Mouse (Mus musculus): Measurements from ENCODE around the gene Sdk2. TPM values are rescaled to one million over a fixed set of nuclear protein-coding genes. Genes with fewer than 3 reads are reported as not detected.

Gene Sdk2
- under 1 TPM in 1 of 2 experiments, not detected in 1; 0.04 TPM for total RNA-seq (2023)

DNA sequence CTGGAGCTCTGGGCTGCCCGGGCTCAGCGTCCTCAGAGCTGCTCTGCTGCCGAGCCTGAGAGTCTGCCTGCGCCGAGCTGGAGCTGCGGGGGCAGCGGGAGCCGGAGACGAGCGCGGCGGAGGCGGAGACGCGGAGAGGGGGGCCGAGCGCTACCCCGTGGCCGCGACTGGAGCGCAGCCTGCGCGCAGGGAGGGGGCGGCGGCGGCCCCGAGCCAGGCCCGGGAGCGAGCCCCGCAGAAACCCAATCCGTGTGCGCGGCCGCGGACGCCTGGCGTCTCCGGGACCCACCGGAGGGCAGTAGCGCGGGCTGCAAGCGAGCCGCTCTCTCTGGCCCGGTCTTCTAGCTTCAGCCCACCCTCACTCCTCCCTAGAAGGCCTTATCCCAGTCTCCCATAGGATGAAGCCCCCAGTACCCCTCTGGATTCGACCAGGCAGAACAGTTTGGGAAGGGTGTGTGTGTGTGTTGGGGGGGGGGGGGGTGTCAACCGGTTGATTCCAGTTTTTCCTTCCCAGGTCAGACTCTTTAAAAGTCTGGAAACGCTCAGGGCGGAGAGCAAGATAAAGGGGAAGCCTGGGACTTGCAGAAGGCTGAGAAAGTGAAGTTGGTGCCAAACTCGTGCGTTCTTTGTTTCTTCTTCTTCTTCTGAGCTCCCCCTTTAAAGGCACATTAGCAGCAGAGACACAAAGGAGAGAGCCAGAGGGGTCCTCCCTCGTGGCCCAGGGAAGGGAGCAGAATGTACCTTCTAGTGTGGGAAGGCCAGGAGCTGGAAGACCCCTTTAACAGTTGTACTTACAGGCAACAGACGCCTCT lies at the start of gene Sdk2:
Sdk2 (minus strand) TSS at position 96 of the 812 bp plus-strand sequence.

DNA sequence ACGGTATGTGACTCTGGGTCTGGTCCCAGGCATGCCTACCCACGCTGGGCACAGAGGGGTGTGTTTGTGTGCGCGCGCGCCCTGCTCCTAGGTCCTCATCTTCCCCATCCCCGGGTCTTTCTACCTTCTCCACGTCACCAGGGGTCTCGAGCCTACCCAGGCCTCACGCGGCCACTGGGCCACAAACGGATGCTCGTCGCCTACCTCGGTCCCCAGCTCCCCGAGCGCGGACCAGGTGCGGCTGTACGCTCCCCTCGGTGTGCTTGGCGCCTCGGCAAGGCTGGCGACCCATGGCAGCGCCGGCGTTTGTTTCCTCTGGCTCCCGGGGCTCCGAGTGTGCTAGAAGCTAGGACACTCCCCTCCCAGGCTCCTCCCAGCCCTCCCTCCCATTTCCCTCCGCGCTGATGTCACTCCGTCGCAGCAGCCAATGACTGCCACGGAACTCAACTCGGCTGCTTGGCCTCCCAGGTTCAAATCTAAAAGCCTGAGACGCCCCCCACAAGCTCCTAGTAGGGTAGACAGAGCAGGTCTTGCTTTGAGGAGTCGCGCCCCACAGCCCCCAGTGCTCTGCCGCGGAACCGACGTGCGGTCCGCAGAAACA lies 315.3 kb downstream of the Sdk2 start, which contains the start of gene Cdc42ep4:
Cdc42ep4 (minus strand) TSS at position 398 of the 601 bp plus-strand sequence.

